In genomic region chr9:14654010-14654409, GRCm38 (mm10) we compare ENCODE assay signal across 18 mouse cellular contexts. TPM values are rescaled to one million over a fixed set of nuclear protein-coding genes. Genes with fewer than 3 reads are reported as not detected.
A peak's percentile ranks its signal among the peaks of the same experiment; 100 is the strongest.
DNase-seq lines count a peak whose midpoint lies in the region; ATAC-seq and TF ChIP-seq lines count a peak whose summit lies in the region.
"Had no signal": no experiment of that assay in that cellular context is flagged by ENCODE, and none has a peak within 500 bp of the region (broad histone marks: within the 10 kb centered on the region; RNA-seq: fewer than 3 reads in every experiment).

No protein-coding gene starts in this region.

- no peaks in the 10 kb centered on the region for H3K36me3 ChIP-seq in liver, embryonic 14.5 days (replicated peaks; ENCODE audit: control insufficient read depth, insufficient read depth, low read depth)
- no peaks in the 10 kb centered on the region for H3K36me3 ChIP-seq in ES-Bruce4 (ENCODE audit: control insufficient read depth, insufficient read depth, low read length, poor library complexity, severe bottlenecking)
- H3K36me3 ChIP-seq: heart, embryonic 12.5 days; hindbrain, embryonic 10.5 days; limb, embryonic 15.5 days had no signal

- no peak for ATAC-seq in liver, embryonic 14.5 days (ENCODE audit: insufficient read depth)
- ATAC-seq: forebrain, embryonic 16.5 days; midbrain, embryonic 16.5 days had no signal

- WGBS in liver, embryonic 14.5 days (ENCODE audit: insufficient replicate concordance): 49% methylated on average over 2 of the region's 2 CpGs

- intact Hi-C loops in gastrocnemius, adult 2 months (cut with DNase I): no loop called here

- no peak for TF ChIP-seq EP300 in liver, embryonic 14.5 days (IDR thresholded peaks at IDR 0.05; ENCODE audit: low read depth)
- TF ChIP-seq EP300 in ES-Bruce4 (IDR thresholded peaks at IDR 0.05; ENCODE audit: insufficient read depth, low read depth, low read length): no peak

- no peak for DNase-seq in gastrocnemius, adult 2 months
- DNase-seq in gastrocnemius, postnatal 10 days: no peak
- DNase-seq in liver, embryonic 14.5 days (ENCODE audit: low read depth in 3 of 3, low spot score in 3 of 3): no peak
- no peak for DNase-seq in liver
- DNase-seq in c-Kit-positive CD71-positive TER-119-positive erythroid progenitor cells, embryonic 14.5 days (ENCODE audit: low spot score): peak; percentile 1
- DNase-seq in cerebellum, postnatal 36 days: no peak
- DNase-seq in cerebellum, adult 8-10 months: no peak
- DNase-seq: adrenal gland, postnatal 36 days; cerebellum, adult 2 months; gastrocnemius, postnatal 25 days; kidney, adult 11 months; thymus, postnatal 36 days had no signal

- H3K27me3 ChIP-seq in liver, embryonic 14.5 days (ENCODE audit: control insufficient read depth, insufficient read depth, low read length): no peaks in the 10 kb centered on the region
- H3K27me3 ChIP-seq in ES-Bruce4 (ENCODE audit: control insufficient read depth, insufficient read depth, low read length, poor library complexity, severe bottlenecking): no peaks in the 10 kb centered on the region
- H3K27me3 ChIP-seq: heart, embryonic 12.5 days; limb, embryonic 15.5 days had no signal

- H3K4me1 ChIP-seq in liver, embryonic 14.5 days (replicated peaks; ENCODE audit: control insufficient read depth in 2 of 2, insufficient read depth in 2 of 2, low read length in 1 of 2): no peaks in the 10 kb centered on the region
- no peaks in the 10 kb centered on the region for H3K4me1 ChIP-seq in ES-Bruce4 (ENCODE audit: control insufficient read depth, insufficient read depth, low read length)
- H3K4me1 ChIP-seq: hindbrain, embryonic 10.5 days; limb, embryonic 15.5 days had no signal

- no peak overlapping the region for H3K4me3 ChIP-seq in gastrocnemius, adult 2 months
- no peak overlapping the region for H3K4me3 ChIP-seq in liver, embryonic 14.5 days (ENCODE audit: insufficient read depth in 1 of 2, low read depth in 2 of 2, low read length in 2 of 2)
- no peak overlapping the region for H3K4me3 ChIP-seq in ES-Bruce4 (ENCODE audit: low read depth, low read length)
- H3K4me3 ChIP-seq: heart, embryonic 12.5 days; hindbrain, embryonic 10.5 days; limb, embryonic 15.5 days had no signal

- no peak for TF ChIP-seq POLR2A in ES-Bruce4 (IDR thresholded peaks at IDR 0.05; ENCODE audit: insufficient read depth, low read length)

- no peak overlapping the region for H3K9ac ChIP-seq in liver, embryonic 14.5 days (replicated peaks)
- H3K9ac ChIP-seq in ES-Bruce4 (ENCODE audit: low read depth, poor library complexity, severe bottlenecking): no peak overlapping the region
- H3K9ac ChIP-seq: heart, embryonic 12.5 days; limb, embryonic 15.5 days had no signal

- no peak overlapping the region for H3K4me2 ChIP-seq in liver, embryonic 14.5 days (ENCODE audit: low read depth)
- H3K4me2 ChIP-seq: heart, embryonic 12.5 days; limb, embryonic 15.5 days had no signal

- peak overlapping the region; percentile 84 for H3K27ac ChIP-seq in gastrocnemius, adult 2 months
- H3K27ac ChIP-seq in liver, embryonic 14.5 days: no peak overlapping the region
- no peak overlapping the region for H3K27ac ChIP-seq in ES-Bruce4 (ENCODE audit: insufficient read depth, low read length)
- H3K27ac ChIP-seq: hindbrain, embryonic 10.5 days; limb, embryonic 15.5 days had no signal

- no peaks in the 10 kb centered on the region for H3K9me3 ChIP-seq in liver, embryonic 14.5 days (ENCODE audit: control insufficient read depth, low read length)
- H3K9me3 ChIP-seq in ES-Bruce4 (replicated peaks; ENCODE audit: control insufficient read depth, insufficient read depth, low read length, poor library complexity, severe bottlenecking): no peaks in the 10 kb centered on the region
- H3K9me3 ChIP-seq: heart, embryonic 12.5 days; hindbrain, embryonic 10.5 days; limb, embryonic 15.5 days had no signal

- TF ChIP-seq CTCF in gastrocnemius, adult 2 months (IDR thresholded peaks at IDR 0.05): peak; percentile 59
- TF ChIP-seq CTCF in liver, embryonic 14.5 days (IDR thresholded peaks at IDR 0.05; ENCODE audit: low read depth): 0 out of 2 replicates have a peak, but pooled peaks have one; percentile 38
- TF ChIP-seq CTCF in ES-Bruce4 (IDR thresholded peaks at IDR 0.05; ENCODE audit: low read depth, low read length): peak; percentile 33

RNA-seq across cellular contexts. Expression of gene Amotl1, which starts 9.2 kb away (rescaled TPM):
- total RNA-seq in gastrocnemius, adult 2 months (2021): 100 to 1,000 TPM; 397 to 399 TPM
- 100 to 1,000 TPM; 271 to 282 TPM for total RNA-seq in gastrocnemius, postnatal 10 days (2021)
- polyA plus RNA-seq in liver, embryonic 14.5 days (2012; rRNA removed): 1.9 and 2.0 TPM in 2 replicates
- 1.7 and 1.8 TPM in 2 replicates for polyA plus RNA-seq in liver, embryonic 14.5 days (2014; fragmentation: Nextera tagmentation; extraction: Ambion mirVana)
- 36.0 and 40.6 TPM in 2 replicates for polyA plus RNA-seq in ES-Bruce4 (2011; ENCODE audit: insufficient read depth, insufficient read length, low read depth, missing spikeins)
